Mouse (Mus musculus) gastrocnemius, postnatal 25 days (tissue): ENCODE results near the gene Fyn. TPM values are rescaled to one million over a fixed set of nuclear protein-coding genes. Genes with fewer than 3 reads are reported as not detected.

Experiments
- DNase-seq: peaks from one replicate; pipeline ENCODE4 v3.0.0; 2022
- total RNA-seq, 2 experiments: library from RNA; stranded (reverse); gene quantifications; 1 replicate in 1 of 2; 2 replicates in 1 of 2; pipeline ENCODE4 v1.2.3; 2021

The Fyn gene
- total RNA-seq, 2 experiments from 2014 or later: 7.1 to 9.8 TPM

GRCm38 (mm10) chr10:39536258-39536657, 167.6 kb downstream of the Fyn start:
- peak; percentile 66 for DNase-seq

- no peak for DNase-seq
These were observed 171.5 kb downstream of the Fyn start for GRCm38 (mm10) chr10:39540012-39540647.

GRCm38 (mm10) chr10:39540995-39541394, 172.3 kb downstream of the Fyn start:
- no peak for DNase-seq

GRCm38 (mm10) chr10:39541451-39541874, 172.8 kb downstream of the Fyn start:
- no peak for DNase-seq

GRCm38 (mm10) chr10:39541951-39542521, 173.4 kb downstream of the Fyn start:
- DNase-seq: no peak

GRCm38 (mm10) chr10:39542535-39543257, 174.0 kb downstream of the Fyn start:
- DNase-seq: peak; percentile 57

GRCm38 (mm10) chr10:39543258-39543770, 174.7 kb downstream of the Fyn start:
- no peak for DNase-seq

GRCm38 (mm10) chr10:39547369-39548074, 178.9 kb downstream of the Fyn start:
- DNase-seq: no peak

- DNase-seq: no peak
These were observed 182.1 kb downstream of the Fyn start for GRCm38 (mm10) chr10:39550791-39551190.

GRCm38 (mm10) chr10:39551637-39552185, 183.1 kb downstream of the Fyn start:
- DNase-seq: peak; percentile 39

- no peak for DNase-seq
These were observed 183.7 kb downstream of the Fyn start for GRCm38 (mm10) chr10:39552351-39552814.

- no peak for DNase-seq
These were observed 184.2 kb downstream of the Fyn start for GRCm38 (mm10) chr10:39552903-39553302.

GRCm38 (mm10) chr10:39555289-39555715, 186.6 kb downstream of the Fyn start:
- no peak for DNase-seq

- DNase-seq: no peak
These were observed 187.1 kb downstream of the Fyn start for GRCm38 (mm10) chr10:39555740-39556139.

- peak; percentile 61 for DNase-seq
These were observed 188.7 kb downstream of the Fyn start for GRCm38 (mm10) chr10:39557360-39557759.

GRCm38 (mm10) chr10:39557851-39558250, 189.2 kb downstream of the Fyn start:
- peak; percentile 83 for DNase-seq

GRCm38 (mm10) chr10:39558492-39559005, 189.9 kb downstream of the Fyn start:
- no peak for DNase-seq

- no peak for DNase-seq
These were observed 190.7 kb downstream of the Fyn start for GRCm38 (mm10) chr10:39559321-39559720.

GRCm38 (mm10) chr10:39562383-39562782, 193.7 kb downstream of the Fyn start:
- no peak for DNase-seq

GRCm38 (mm10) chr10:39563552-39564223, 195.0 kb downstream of the Fyn start:
- DNase-seq: peak; percentile 19

- DNase-seq: no peak
These were observed 198.2 kb downstream of the Fyn start for GRCm38 (mm10) chr10:39566901-39567300.
